Comparison of ENCODE assay signal across 28 mouse cellular contexts in the genomic region with DNA sequence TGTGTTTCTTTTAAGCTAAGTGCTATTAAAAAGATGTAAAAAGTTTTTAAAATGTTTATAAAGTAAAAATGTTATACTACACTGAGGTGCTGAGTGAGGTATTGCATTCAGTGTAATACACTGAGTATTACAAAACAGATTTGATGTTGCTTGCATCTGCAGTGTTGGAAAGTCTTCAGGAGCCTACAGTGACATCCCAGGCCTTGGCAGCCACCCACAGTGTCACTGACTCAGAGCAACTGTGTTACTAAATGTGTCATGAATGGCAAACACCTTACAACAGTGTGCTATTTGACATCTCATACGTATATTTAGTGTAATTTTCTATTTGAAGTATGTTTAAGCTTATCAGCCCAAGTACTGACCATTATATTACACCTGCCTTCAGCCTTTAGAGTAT. TPM values are rescaled to one million over a fixed set of nuclear protein-coding genes. Genes with fewer than 3 reads are reported as not detected.
A peak's percentile ranks its signal among the peaks of the same experiment; 100 is the strongest.
DNase-seq lines count a peak whose midpoint lies in the region; TF ChIP-seq lines count a peak whose summit lies in the region.
"Had no signal": no experiment of that assay in that cellular context is flagged by ENCODE, and none has a peak within 500 bp of the region (broad histone marks: within the 10 kb centered on the region; RNA-seq: fewer than 3 reads in every experiment).

No protein-coding gene starts in this region.

- H3K4me3 ChIP-seq in cerebellum, adult 2 months (replicated peaks; ENCODE audit: insufficient read depth, low read depth, low read length), result no peak overlapping the region
- H3K4me3 ChIP-seq: embryonic facial prominence, embryonic 12.5 days; forebrain, embryonic 15.5 days; heart, embryonic 12.5 days had no signal

- H3K4me1 ChIP-seq in cerebellum, adult 2 months (ENCODE audit: control insufficient read depth, insufficient read depth, low read length), result peaks cover 5% of the 10 kb centered on the region; the same call in 1 of the 2 replicates
- H3K4me1 ChIP-seq: embryonic facial prominence, embryonic 12.5 days; forebrain, embryonic 15.5 days had no signal

- no peak for TF ChIP-seq POLR2A in cerebellum, adult 2 months (IDR thresholded peaks at IDR 0.05; ENCODE audit: borderline replicate concordance, insufficient read depth, low read length)

- TF ChIP-seq CTCF in cerebellum, adult 2 months (IDR thresholded peaks at IDR 0.05; ENCODE audit: borderline replicate concordance, insufficient read depth, low read depth, low read length), result no peak

- H3K27me3 ChIP-seq in cerebellum, adult 2 months (ENCODE audit: control insufficient read depth, insufficient read depth, low read length), result no peaks in the 10 kb centered on the region
- H3K27me3 ChIP-seq: embryonic facial prominence, embryonic 12.5 days; forebrain, embryonic 15.5 days; heart, embryonic 12.5 days had no signal

- intact Hi-C loops in left cerebral cortex, postnatal 36 days (cut with DNase I), result loop anchor here (10.0 kb wide), 2 partner anchors 143 to 243 kb away; no protein-coding TSS in a partner anchor
- intact Hi-C loops in heart, postnatal 36 days (cut with DNase I), result loop anchor here (5.0 to 10.0 kb wide), 2 partner anchors 453 to 1181 kb away; a partner anchor contains a TSS

- DNase-seq in cerebellum, adult 11 months, result peak; percentile 15
- no peak for DNase-seq in cerebellum, postnatal 4 days (ENCODE audit: low spot score in 2 of 2)
- peak; percentile 61 to 81 for DNase-seq in cerebellum, adult 2 months
- peak; percentile 70 to 83 for DNase-seq in cerebellum, postnatal 10 days
- no peak for DNase-seq in left cerebral cortex, postnatal 36 days (ENCODE audit: low spot score in 2 of 2)
- DNase-seq in heart, adult 18-20 months, result no peak
- no peak for DNase-seq in heart, postnatal 36 days
- DNase-seq: adrenal gland, adult 8-10 months; B cell, adult 2 months; gastrocnemius, postnatal 14 days; kidney, adult 8-10 months had no signal

- H3K27ac ChIP-seq in cerebellum, adult 2 months (ENCODE audit: insufficient read depth, low read length), result no peak overlapping the region
- H3K27ac ChIP-seq: embryonic facial prominence, embryonic 12.5 days; forebrain, embryonic 15.5 days had no signal

- WGBS in cerebellum, adult 2 months, result 24% methylated on average over 1 of the region's 1 CpGs

RNA-seq across cellular contexts. Expression of a gene that starts 10.1 kb away (rescaled TPM):
- polyA plus RNA-seq in cerebellum, adult 2 months (2012; rRNA removed), result not detected in 2 replicates
- not detected for total RNA-seq in left cerebral cortex, postnatal 36 days (2021)
- total RNA-seq in heart, adult 18-20 months (2021), result not detected
- total RNA-seq in heart, postnatal 36 days (2021), result not detected
- total RNA-seq: adrenal gland, adult 8-10 months; adrenal gland, postnatal 36 days; G1E; gastrocnemius, postnatal 14 days; heart, adult 8-10 months; heart, postnatal 25 days had no signal
- polyA plus RNA-seq: brain, embryonic 14.5 days; CD4-positive, CD25-positive, alpha-beta regulatory T cell, adult 4 months; cortical plate, adult 2 months; embryonic facial prominence, embryonic 12.5 days; forebrain, embryonic 11.5 days; forebrain, embryonic 15.5 days; G1E; gonadal fat pad, adult 2 months; heart, embryonic 12.5 days; heart, embryonic 16.5 days; hindbrain, embryonic 11.5 days; hindbrain, embryonic 16.5 days; inflammation-experienced regulatory T-cells, adult 6 months; intestine, postnatal 0 days had no signal

RNA-seq across cellular contexts. Expression of a gene that starts 23.6 kb away (rescaled TPM):
- polyA plus RNA-seq in cerebellum, adult 2 months (2012; rRNA removed), result not detected in 2 replicates
- not detected for total RNA-seq in left cerebral cortex, postnatal 36 days (2021)
- total RNA-seq in heart, adult 18-20 months (2021), result not detected
- total RNA-seq in heart, postnatal 36 days (2021), result not detected
- total RNA-seq: adrenal gland, adult 8-10 months; adrenal gland, postnatal 36 days; gastrocnemius, postnatal 14 days; heart, adult 8-10 months; heart, postnatal 25 days had no signal
- polyA plus RNA-seq: brain, embryonic 14.5 days; CD4-positive, CD25-positive, alpha-beta regulatory T cell, adult 4 months; cortical plate, adult 2 months; embryonic facial prominence, embryonic 12.5 days; forebrain, embryonic 11.5 days; forebrain, embryonic 15.5 days; G1E; gonadal fat pad, adult 2 months; heart, embryonic 12.5 days; heart, embryonic 16.5 days; hindbrain, embryonic 11.5 days; hindbrain, embryonic 16.5 days; inflammation-experienced regulatory T-cells, adult 6 months; intestine, postnatal 0 days had no signal

RNA-seq across cellular contexts. Expression of a gene that starts 25.4 kb away (rescaled TPM):
- not detected in 2 replicates for polyA plus RNA-seq in cerebellum, adult 2 months (2012; rRNA removed)
- total RNA-seq in left cerebral cortex, postnatal 36 days (2021), result not detected
- not detected for total RNA-seq in heart, adult 18-20 months (2021)
- not detected for total RNA-seq in heart, postnatal 36 days (2021)
- total RNA-seq: adrenal gland, adult 8-10 months; adrenal gland, postnatal 36 days; G1E; gastrocnemius, postnatal 14 days; heart, adult 8-10 months; heart, postnatal 25 days had no signal
- polyA plus RNA-seq: brain, embryonic 14.5 days; CD4-positive, CD25-positive, alpha-beta regulatory T cell, adult 4 months; cortical plate, adult 2 months; embryonic facial prominence, embryonic 12.5 days; forebrain, embryonic 11.5 days; forebrain, embryonic 15.5 days; G1E; gonadal fat pad, adult 2 months; heart, embryonic 12.5 days; heart, embryonic 16.5 days; hindbrain, embryonic 11.5 days; hindbrain, embryonic 16.5 days; inflammation-experienced regulatory T-cells, adult 6 months; intestine, postnatal 0 days had no signal

RNA-seq across cellular contexts. Expression of a gene that starts 44.2 kb away (rescaled TPM):
- not detected in 2 replicates for polyA plus RNA-seq in cerebellum, adult 2 months (2012; rRNA removed)
- not detected for total RNA-seq in left cerebral cortex, postnatal 36 days (2021)
- total RNA-seq in heart, adult 18-20 months (2021), result not detected
- not detected for total RNA-seq in heart, postnatal 36 days (2021)
- total RNA-seq: adrenal gland, adult 8-10 months; adrenal gland, postnatal 36 days; G1E; gastrocnemius, postnatal 14 days; heart, adult 8-10 months; heart, postnatal 25 days had no signal
- polyA plus RNA-seq: brain, embryonic 14.5 days; CD4-positive, CD25-positive, alpha-beta regulatory T cell, adult 4 months; cortical plate, adult 2 months; embryonic facial prominence, embryonic 12.5 days; forebrain, embryonic 11.5 days; forebrain, embryonic 15.5 days; G1E; gonadal fat pad, adult 2 months; heart, embryonic 12.5 days; heart, embryonic 16.5 days; hindbrain, embryonic 11.5 days; hindbrain, embryonic 16.5 days; inflammation-experienced regulatory T-cells, adult 6 months; intestine, postnatal 0 days had no signal

RNA-seq across cellular contexts. Expression of a gene that starts 55.2 kb away (rescaled TPM):
- polyA plus RNA-seq in cerebellum, adult 2 months (2012; rRNA removed), result not detected in 2 replicates
- not detected for total RNA-seq in left cerebral cortex, postnatal 36 days (2021)
- not detected for total RNA-seq in heart, adult 18-20 months (2021)
- not detected for total RNA-seq in heart, postnatal 36 days (2021)
- total RNA-seq: adrenal gland, adult 8-10 months; adrenal gland, postnatal 36 days; G1E; gastrocnemius, postnatal 14 days; heart, adult 8-10 months; heart, postnatal 25 days had no signal
- polyA plus RNA-seq: brain, embryonic 14.5 days; CD4-positive, CD25-positive, alpha-beta regulatory T cell, adult 4 months; cortical plate, adult 2 months; embryonic facial prominence, embryonic 12.5 days; forebrain, embryonic 11.5 days; forebrain, embryonic 15.5 days; G1E; gonadal fat pad, adult 2 months; heart, embryonic 12.5 days; heart, embryonic 16.5 days; hindbrain, embryonic 11.5 days; hindbrain, embryonic 16.5 days; inflammation-experienced regulatory T-cells, adult 6 months; intestine, postnatal 0 days had no signal

Comparison
In these comparisons a context has a peak if more than half of its experiments do, and no peak if none do; other contexts are left out.
1. DNase-seq: peak in cerebellum, adult 11 months (single experiment), cerebellum, adult 2 months (2 of 2) and cerebellum, postnatal 10 days (2 of 2); none in cerebellum, postnatal 4 days (0 of 2), left cerebral cortex, postnatal 36 days (0 of 2), heart, adult 18-20 months (0 of 2) and heart, postnatal 36 days (0 of 2).